8 mouse cellular contexts compared by ENCODE assay signal in the genomic region with DNA sequence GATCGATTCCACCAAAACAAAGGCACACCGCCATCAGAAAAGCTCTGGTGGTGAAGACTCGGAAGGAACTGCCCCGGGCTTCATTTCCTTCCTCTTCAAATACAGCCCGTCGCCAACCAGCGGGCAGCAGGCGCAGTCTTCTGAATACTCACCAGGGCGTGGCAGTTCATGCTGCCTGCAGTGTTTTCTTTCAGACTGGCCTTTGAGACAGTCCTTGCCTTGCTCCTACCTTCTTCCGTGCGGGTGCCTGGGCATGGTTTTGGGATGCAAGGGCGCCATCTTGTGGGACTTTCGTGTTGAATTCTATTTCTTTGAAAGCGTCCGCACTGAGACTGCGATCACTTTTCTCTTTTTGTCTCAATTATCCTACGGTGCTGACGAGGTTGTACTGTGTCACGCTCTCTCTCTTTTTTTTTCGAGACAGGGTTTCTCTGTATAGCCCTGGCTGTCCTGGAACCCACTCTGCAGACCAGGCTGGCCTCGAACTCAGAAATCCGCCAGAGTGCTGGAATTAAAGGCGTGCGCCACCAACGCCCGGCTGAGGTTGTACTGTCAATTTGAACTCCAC. TPM values are rescaled to one million over a fixed set of nuclear protein-coding genes. Genes with fewer than 3 reads are reported as not detected.
A peak's percentile ranks its signal among the peaks of the same experiment; 100 is the strongest.
DNase-seq lines count a peak whose midpoint lies in the region; ATAC-seq lines count a peak whose summit lies in the region.

No protein-coding gene starts in this region.

- DNase-seq in NIH3T3 (ENCODE audit: low read depth): peak; percentile 93
- peak; percentile 82 for DNase-seq in cerebellum, adult 9-11 months
- peak; percentile 63 to 94 for DNase-seq in frontal cortex, adult 2 months (ENCODE audit: extremely low spot score in 1 of 2, low spot score in 1 of 2)
- DNase-seq in hindbrain, embryonic 11.5 days (ENCODE audit: low spot score): peak; percentile 89
- DNase-seq in layer of hippocampus, postnatal 14 days (ENCODE audit: low spot score in 2 of 2): peak; percentile 77 to 86
- peak; percentile 89 for DNase-seq in lung, postnatal 14 days
- DNase-seq in ovary, postnatal 36 days (ENCODE audit: low spot score): peak; percentile 81
- peak; percentile 88 for DNase-seq in thymus, postnatal 14 days

- H3K4me2 ChIP-seq in hindbrain, embryonic 11.5 days (replicated peaks; ENCODE audit: low read depth, low read length): peak overlapping the region; percentile 32

- H3K27ac ChIP-seq in hindbrain, embryonic 11.5 days (ENCODE audit: low read depth, low read length): no peak overlapping the region

- peak overlapping the region; percentile 10; the same call in 1 of the 2 replicates for H3K4me3 ChIP-seq in hindbrain, embryonic 11.5 days (ENCODE audit: low read depth, low read length)

- WGBS in hindbrain, embryonic 11.5 days: 21% methylated on average over 26 of the region's 26 CpGs

- no peaks in the 10 kb centered on the region for H3K4me1 ChIP-seq in hindbrain, embryonic 11.5 days (replicated peaks; ENCODE audit: control insufficient read depth, insufficient read depth, low read length)

- H3K27me3 ChIP-seq in hindbrain, embryonic 11.5 days (ENCODE audit: control insufficient read depth, insufficient read depth, low read length): no peaks in the 10 kb centered on the region

- H3K36me3 ChIP-seq in hindbrain, embryonic 11.5 days (ENCODE audit: control insufficient read depth, insufficient read depth, low read length): no peaks in the 10 kb centered on the region

- peak; percentile 93 for ATAC-seq in hindbrain, embryonic 11.5 days (ENCODE audit: low FRiP score)

- no peaks in the 10 kb centered on the region for H3K9me3 ChIP-seq in hindbrain, embryonic 11.5 days (ENCODE audit: control insufficient read depth, low read length)

- peak overlapping the region; percentile 40; the same call in 1 of the 2 replicates for H3K9ac ChIP-seq in hindbrain, embryonic 11.5 days (ENCODE audit: low read depth, low read length)

RNA-seq across cellular contexts. Expression of a gene that starts 20.5 kb away (rescaled TPM):
- polyA plus RNA-seq in frontal cortex, adult 2 months (2012; rRNA removed): 26.9 and 30.9 TPM in 2 replicates
- 64.0 and 69.7 TPM in 2 replicates for polyA plus RNA-seq in hindbrain, embryonic 11.5 days (2014; fragmentation: Nextera tagmentation; extraction: Ambion mirVana)
- total RNA-seq in layer of hippocampus, postnatal 14 days (2021): 10 to 100 TPM; 31.4 to 35.3 TPM
